Mouse (Mus musculus): ENCODE measurements around the gene Alkbh3.

GRCm38 (mm10) chr2:93992810-93993209 is 17.8 kb downstream of the Alkbh3 start:
- no peak for TF ChIP-seq CTCF (IDR thresholded peaks at IDR 0.05; ENCODE audit: insufficient read depth, low read length)
- TF ChIP-seq POLR2A (IDR thresholded peaks at IDR 0.05; ENCODE audit: borderline replicate concordance, extremely low read depth, low read depth, low read length), result no peak

Data from lung, adult 2 months (tissue).